Mouse (Mus musculus) kidney, adult 2 months (tissue): Measurements from ENCODE around the gene Ttll5.

Experiments
- CTCF ChIP-seq: fragments of 200-500 bp; conservative IDR thresholded peaks from 2 replicates; pipeline ENCODE4 v1.5.1; 2011; ENCODE audit warnings: low read depth, mild to moderate bottlenecking, control low read depth, low read length, moderate library complexity, mixed read lengths; ENCODE audit not compliant: insufficient read depth, insufficient read length
- POLR2A ChIP-seq: fragments of 200-500 bp; IDR thresholded peaks from one replicate; pipeline ENCODE4 v1.6.1; 2011; ENCODE audit warnings: low read depth, low read length, control low read depth

GRCm38 (mm10) chr12:85829866-85830265 is 5.4 kb downstream of the Ttll5 start:
- TF ChIP-seq CTCF: no peak
- no peak for TF ChIP-seq POLR2A
